Mouse (Mus musculus) embryo, embryonic 10 days (tissue): ENCODE data around the gene Mroh2b.

ENCODE experiments used
- DNase-seq: peaks from one replicate; pipeline ENCODE4 v3.0.0-alpha.2; 2015; ENCODE audit warnings: low spot score

Mroh2b gene

GRCm38 (mm10) chr15:4898437-4898836 is at the start of gene Mroh2b:
TSS of gene Mroh2b (plus strand) at chr15:4898737.
- no peak for DNase-seq

DNA sequence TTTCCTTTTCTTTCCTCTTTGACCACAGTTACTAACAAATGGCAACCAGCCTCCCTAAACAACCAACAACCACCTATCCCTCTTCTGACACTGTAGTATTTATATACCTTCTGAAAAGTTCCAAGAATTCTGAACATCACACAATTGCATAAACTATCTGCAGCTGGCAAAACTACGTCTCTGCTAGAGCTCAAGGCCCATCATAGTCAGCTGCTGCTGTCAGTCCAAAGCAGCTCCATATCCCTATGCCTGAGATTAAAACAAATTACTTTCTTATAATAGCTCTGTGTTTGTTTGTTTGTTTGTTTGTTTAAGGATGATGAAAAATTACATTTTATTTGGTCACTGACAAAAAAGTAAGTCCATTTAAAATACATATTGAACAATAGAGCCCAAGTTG is 48.5 kb upstream of the Mroh2b start:
- DNase-seq = no peak

GRCm38 (mm10) chr15:4894962-4895361 is 3.6 kb upstream of the Mroh2b start:
- DNase-seq = no peak

DNA sequence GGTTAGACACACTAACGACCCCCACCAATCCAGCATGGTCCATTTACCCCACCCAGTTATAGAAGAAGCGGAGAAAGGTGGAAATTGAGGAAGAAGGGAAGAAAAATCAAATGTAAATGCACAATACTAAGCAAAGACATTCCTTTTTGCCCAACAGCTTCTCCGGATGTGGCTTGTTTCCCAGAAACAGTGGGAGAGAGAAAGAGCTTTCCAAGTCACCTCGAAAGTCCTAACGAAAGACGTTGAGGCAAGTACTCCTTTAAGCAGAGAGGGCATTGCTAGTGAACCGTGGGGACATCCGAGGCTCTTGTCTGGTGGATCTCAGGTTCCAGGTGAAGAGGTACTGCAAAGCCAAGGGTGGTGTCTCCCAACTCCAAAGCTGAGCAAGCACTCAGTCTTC is 36.2 kb downstream of the Mroh2b start:
- no peak for DNase-seq

DNA sequence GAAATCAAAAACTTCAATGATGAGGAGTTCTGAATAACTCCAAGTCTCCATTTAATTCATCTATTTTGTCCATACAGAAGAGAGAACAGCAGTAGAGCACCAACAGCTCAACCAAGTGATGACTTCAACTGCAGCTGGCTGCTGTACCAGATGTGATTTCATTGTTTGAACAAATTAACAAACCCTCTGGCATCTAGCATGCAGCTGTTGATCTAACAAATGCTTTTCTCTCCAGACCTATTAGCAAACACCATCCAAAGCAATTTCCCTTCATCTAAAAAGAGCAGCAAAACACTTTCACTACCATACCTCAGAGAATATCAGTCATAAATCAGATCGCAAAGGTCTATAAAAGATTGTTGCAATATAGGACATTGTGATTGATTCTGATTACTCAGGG is 74.8 kb downstream of the Mroh2b start:
- no peak for DNase-seq

- DNase-seq = no peak
Measured at GRCm38 (mm10) chr15:5002903-5003302, 104.4 kb downstream of the Mroh2b start.

DNA sequence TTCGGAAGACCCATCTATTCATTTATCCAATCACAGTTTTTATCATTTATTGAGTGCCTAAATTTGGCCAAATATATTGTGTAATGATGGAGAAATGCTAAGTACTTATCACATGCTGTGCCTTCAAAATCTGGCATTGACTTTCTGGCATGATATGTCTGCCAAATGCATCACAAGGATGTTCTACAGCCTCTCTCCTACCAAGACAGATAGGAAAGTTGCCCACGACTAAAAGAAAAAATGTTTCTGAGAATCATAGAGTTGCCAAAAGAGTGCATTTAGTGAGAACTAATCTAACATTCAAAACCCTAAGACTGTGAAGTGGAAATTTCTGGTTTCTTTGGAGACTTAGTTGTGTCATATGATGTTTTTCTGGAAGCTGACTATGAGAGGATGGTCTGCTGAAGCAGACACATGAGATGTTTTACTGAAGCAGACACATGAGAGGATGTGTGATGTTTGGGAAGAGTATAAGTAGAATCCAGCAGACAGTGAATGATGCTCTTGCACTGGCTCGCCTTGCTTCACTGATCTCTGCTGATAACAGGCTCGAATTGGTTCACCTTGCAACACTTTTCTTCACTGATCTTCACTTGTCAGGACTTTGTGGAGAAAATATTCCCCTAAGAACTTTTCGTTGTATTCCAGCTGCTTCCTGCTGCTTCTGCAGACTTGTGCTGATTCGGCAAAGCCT is 105.1 kb downstream of the Mroh2b start:
- DNase-seq = no peak

- no peak for DNase-seq
Measured at GRCm38 (mm10) chr15:5009644-5010107, 111.1 kb downstream of the Mroh2b start.
